In the genomic region with DNA sequence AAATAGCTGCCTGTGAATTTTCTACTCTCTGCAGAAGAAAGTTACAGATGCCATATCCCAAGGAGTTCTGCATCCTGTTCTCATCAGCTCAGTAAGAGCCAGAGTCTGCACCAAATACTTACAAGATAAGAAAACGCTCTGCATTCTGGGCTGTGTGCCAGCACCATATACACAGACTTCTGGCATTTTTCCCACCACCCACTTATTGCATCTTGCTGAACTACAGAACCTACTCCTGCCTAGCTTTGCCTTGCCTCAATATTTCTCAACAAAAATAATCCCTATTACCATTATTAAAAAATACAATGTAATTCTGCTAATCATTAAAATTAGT, we compare ENCODE assay signal across 7 mouse cellular contexts.
DNase-seq lines count a peak whose midpoint lies in the region; ATAC-seq and TF ChIP-seq lines count a peak whose summit lies in the region.

No protein-coding gene starts in this region.

- 0 out of 2 replicates have a peak, but pooled peaks have one; percentile 35 for ATAC-seq in kidney, embryonic 16.5 days (ENCODE audit: low FRiP score, low TSS enrichment)
- peak; percentile 61; the same call in 1 of the 2 replicates for ATAC-seq in stomach, embryonic 14.5 days (ENCODE audit: insufficient number of reproducible peaks, insufficient read depth, low FRiP score, low read depth)
- ATAC-seq in neural tube, embryonic 15.5 days (ENCODE audit: low FRiP score), result no peak

- no peak overlapping the region for H3K4me2 ChIP-seq in kidney, embryonic 16.5 days (replicated peaks; ENCODE audit: low read depth, low read length)
- H3K4me2 ChIP-seq in stomach, embryonic 14.5 days (replicated peaks; ENCODE audit: low read depth, low read length), result no peak overlapping the region
- H3K4me2 ChIP-seq in neural tube, embryonic 15.5 days, result no peak overlapping the region

- H3K4me1 ChIP-seq in kidney, embryonic 16.5 days (ENCODE audit: insufficient read depth, low read length), result no peaks in the 10 kb centered on the region
- H3K4me1 ChIP-seq in kidney, adult 2 months (ENCODE audit: control insufficient read depth, insufficient read depth, low read length), result no peaks in the 10 kb centered on the region
- H3K4me1 ChIP-seq in stomach, embryonic 14.5 days (ENCODE audit: control insufficient read depth, insufficient read depth, low read length), result 0 out of 2 replicates have a peak, but pooled peaks cover 3% of the 10 kb centered on the region
- no peaks in the 10 kb centered on the region for H3K4me1 ChIP-seq in neural tube, embryonic 15.5 days

- no peak for TF ChIP-seq POLR2A in kidney, adult 2 months (IDR thresholded peaks at IDR 0.05; ENCODE audit: low read depth, low read length)

- no peak overlapping the region for H3K9ac ChIP-seq in kidney, embryonic 16.5 days (replicated peaks; ENCODE audit: low read length)
- H3K9ac ChIP-seq in stomach, embryonic 14.5 days (replicated peaks; ENCODE audit: low read depth, low read length), result no peak overlapping the region
- no peak overlapping the region for H3K9ac ChIP-seq in neural tube, embryonic 15.5 days (replicated peaks)

- H3K4me3 ChIP-seq in kidney, embryonic 16.5 days (ENCODE audit: low read length), result no peak overlapping the region
- H3K4me3 ChIP-seq in kidney, adult 2 months (ENCODE audit: insufficient read depth, low read depth, low read length), result no peak overlapping the region
- no peak overlapping the region for H3K4me3 ChIP-seq in stomach, embryonic 14.5 days (ENCODE audit: low read depth, low read length)
- no peak overlapping the region for H3K4me3 ChIP-seq in neural tube, embryonic 15.5 days (replicated peaks)

- no peak for TF ChIP-seq CTCF in kidney, adult 2 months (conservative IDR thresholded peaks at IDR 0.05; ENCODE audit: insufficient read depth, insufficient read length, low read depth, low read length)

- peak overlapping the region; percentile 49; the same call in 1 of the 2 replicates for H3K27ac ChIP-seq in kidney, embryonic 16.5 days (ENCODE audit: low read length)
- H3K27ac ChIP-seq in kidney, adult 2 months (ENCODE audit: insufficient read depth, low read depth, low read length), result no peak overlapping the region
- H3K27ac ChIP-seq in stomach, embryonic 14.5 days (ENCODE audit: low read length), result peak overlapping the region; percentile 92
- H3K27ac ChIP-seq in neural tube, embryonic 15.5 days (replicated peaks), result no peak overlapping the region

- intact Hi-C loops in left cerebral cortex, postnatal 10 days (cut with DNase I), result no loop called here

- no peaks in the 10 kb centered on the region for H3K27me3 ChIP-seq in kidney, embryonic 16.5 days (ENCODE audit: insufficient read depth, low read length)
- no peaks in the 10 kb centered on the region for H3K27me3 ChIP-seq in kidney, adult 2 months (replicated peaks; ENCODE audit: control insufficient read depth, insufficient read depth, low read length)
- no peaks in the 10 kb centered on the region for H3K27me3 ChIP-seq in stomach, embryonic 14.5 days (ENCODE audit: control insufficient read depth, insufficient read depth, low read length)
- no peaks in the 10 kb centered on the region for H3K27me3 ChIP-seq in neural tube, embryonic 15.5 days (replicated peaks)

- H3K9me3 ChIP-seq in kidney, embryonic 16.5 days (ENCODE audit: low read length), result no peaks in the 10 kb centered on the region
- H3K9me3 ChIP-seq in stomach, embryonic 14.5 days (ENCODE audit: control insufficient read depth, low read depth, low read length), result no peaks in the 10 kb centered on the region
- no peaks in the 10 kb centered on the region for H3K9me3 ChIP-seq in neural tube, embryonic 15.5 days (replicated peaks)

- WGBS in kidney, embryonic 16.5 days, result 39% methylated on average over 1 of the region's 1 CpGs
- 28% methylated on average over 1 of the region's 1 CpGs for WGBS in kidney, adult 2 months
- WGBS in stomach, embryonic 14.5 days, result 19% methylated on average over 1 of the region's 1 CpGs
- WGBS in neural tube, embryonic 15.5 days, result 56% methylated on average over 1 of the region's 1 CpGs

- no peak for DNase-seq in kidney, adult 2 months
- DNase-seq in frontal cortex, postnatal 25 days (ENCODE audit: low spot score in 2 of 2), result peak; percentile 15 to 32
- DNase-seq in left cerebral cortex, postnatal 10 days (ENCODE audit: extremely low spot score in 1 of 2, low spot score in 2 of 2), result peak; percentile 43 to 47
- DNase-seq in adrenal gland, postnatal 25 days, result no peak

- H3K36me3 ChIP-seq in kidney, embryonic 16.5 days (ENCODE audit: insufficient read depth, low read length), result no peaks in the 10 kb centered on the region
- H3K36me3 ChIP-seq in kidney, adult 2 months (ENCODE audit: control insufficient read depth, insufficient read depth, low read length), result no peaks in the 10 kb centered on the region
- no peaks in the 10 kb centered on the region for H3K36me3 ChIP-seq in stomach, embryonic 14.5 days (ENCODE audit: control insufficient read depth, insufficient read depth, low read length)
- no peaks in the 10 kb centered on the region for H3K36me3 ChIP-seq in neural tube, embryonic 15.5 days

Comparison
In these comparisons a context has a peak if more than half of its experiments do, and no peak if none do; other contexts are left out.
1. H3K27ac ChIP-seq: peak in kidney, embryonic 16.5 days (single experiment) and stomach, embryonic 14.5 days (single experiment); none in kidney, adult 2 months (single experiment) and neural tube, embryonic 15.5 days (single experiment).
2. DNase-seq: peak in frontal cortex, postnatal 25 days (2 of 2) and left cerebral cortex, postnatal 10 days (2 of 2); none in kidney, adult 2 months (single experiment) and adrenal gland, postnatal 25 days (single experiment).